Mouse (Mus musculus) yolk sac, embryonic 10.5 days (tissue): Measurements from ENCODE around the gene Bag5.

Experiments
- DNase-seq: peaks from one replicate; pipeline ENCODE4 v3.0.0-alpha.2; 2017; ENCODE audit warnings: low spot score

Gene Bag5

DNA sequence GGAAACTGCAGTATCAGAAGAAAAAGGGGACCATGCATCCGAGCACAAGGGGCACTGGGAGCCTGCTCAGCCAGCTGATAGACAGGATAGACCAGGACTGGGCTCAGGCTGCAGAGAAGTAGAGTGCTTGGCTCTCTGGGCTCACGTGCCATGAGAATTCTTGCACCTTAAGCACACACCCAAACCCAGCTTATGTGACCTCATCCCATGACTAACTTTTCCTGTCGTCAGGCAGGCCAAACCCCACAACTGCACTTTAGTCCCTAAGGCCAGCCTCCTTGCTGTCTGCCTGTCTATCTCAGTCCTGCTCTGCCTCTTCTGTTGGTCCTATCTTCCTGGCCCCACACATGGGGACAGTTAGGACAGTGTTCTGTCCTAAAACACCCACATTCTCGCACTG is 15.3 kb downstream of the Bag5 start:
- DNase-seq, result no peak

DNA sequence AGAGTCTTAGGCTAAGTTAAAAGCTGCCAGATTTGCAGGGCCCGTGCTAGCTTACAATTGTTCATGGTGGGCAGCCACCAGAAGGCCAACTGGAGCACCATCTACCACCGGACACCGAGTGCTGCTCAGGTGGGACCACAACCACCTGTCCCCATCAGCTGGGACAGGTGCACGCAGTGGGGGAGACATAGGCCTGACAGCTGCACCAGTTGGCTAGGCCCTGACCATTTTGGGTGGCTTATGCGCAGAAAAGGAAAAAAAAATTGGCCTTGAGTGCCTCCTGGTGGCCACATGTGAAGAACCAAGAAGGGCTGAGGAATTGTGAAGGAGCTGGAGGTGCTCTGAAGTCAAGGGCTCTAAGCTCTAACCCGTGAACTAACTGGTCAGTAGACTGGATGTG is 16.8 kb downstream of the Bag5 start:
- DNase-seq, result peak; percentile 52

DNA sequence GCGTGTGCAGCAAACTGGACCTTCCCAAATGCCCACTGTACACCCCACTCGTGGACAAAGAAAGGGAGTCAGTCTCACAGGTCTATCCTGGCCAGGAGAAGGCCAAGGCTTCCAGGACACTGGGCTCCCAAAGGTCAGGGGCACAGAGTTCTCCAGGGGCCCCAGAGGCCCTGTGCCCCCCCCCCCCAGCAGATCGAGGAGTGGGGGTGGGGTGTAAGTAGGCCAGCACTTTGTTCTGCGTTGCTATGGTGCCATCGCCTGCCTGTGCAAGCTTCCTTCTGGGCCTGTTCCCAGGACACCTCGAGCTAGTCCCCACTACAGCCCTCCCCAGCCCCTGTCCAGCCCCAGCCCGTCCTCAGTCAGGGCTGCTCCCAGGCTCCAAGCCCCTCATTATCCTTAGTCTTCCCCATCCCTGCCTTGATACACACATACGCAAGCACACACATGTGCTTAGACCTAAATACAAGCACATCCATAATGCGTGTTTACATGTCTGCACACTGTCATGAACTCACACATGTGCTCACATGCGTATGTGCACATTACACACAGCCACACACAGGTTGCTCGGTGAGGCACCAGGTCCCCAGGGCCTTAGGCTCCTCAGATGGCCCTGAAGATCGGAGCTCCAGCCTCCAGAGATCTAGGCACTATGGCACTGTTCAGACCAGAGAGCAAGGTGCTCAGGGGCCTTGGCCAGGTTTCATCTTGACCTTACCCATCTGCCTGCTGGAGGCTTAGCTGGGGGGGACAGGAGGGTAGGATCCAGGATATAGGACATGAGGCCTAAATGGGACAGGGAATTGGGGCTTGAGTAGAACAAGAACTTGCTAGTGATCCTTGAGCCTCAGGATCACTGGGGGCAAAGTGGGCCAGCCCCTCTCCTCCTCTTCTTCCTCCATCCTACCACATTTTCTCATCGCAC is 17.9 kb downstream of the Bag5 start:
- no peak for DNase-seq

DNA sequence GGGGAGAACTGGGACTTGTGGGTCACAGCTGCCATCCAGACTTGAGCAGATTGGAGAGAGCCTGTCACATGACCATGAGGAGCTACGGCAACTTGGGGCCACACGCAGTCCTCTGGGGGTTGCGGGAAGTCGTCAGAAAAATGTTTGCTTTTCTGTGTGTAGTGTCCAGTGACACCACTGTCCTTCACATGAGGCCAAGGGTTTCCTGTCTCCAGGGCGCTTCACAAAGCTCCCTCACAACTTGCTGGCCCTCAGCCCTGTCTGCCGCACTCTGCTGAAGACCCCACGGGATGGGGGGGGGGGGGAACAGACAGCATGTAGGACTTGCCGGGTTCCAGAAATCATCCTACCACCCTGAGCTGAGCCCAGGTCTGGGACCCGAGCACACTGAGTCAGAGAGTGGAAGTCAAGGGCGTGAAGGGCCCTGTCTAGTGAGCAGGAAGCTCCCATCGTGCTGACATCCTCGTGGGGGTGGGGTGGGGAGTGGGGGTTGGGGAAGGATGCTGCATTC is 18.7 kb downstream of the Bag5 start:
- DNase-seq, result no peak

DNA sequence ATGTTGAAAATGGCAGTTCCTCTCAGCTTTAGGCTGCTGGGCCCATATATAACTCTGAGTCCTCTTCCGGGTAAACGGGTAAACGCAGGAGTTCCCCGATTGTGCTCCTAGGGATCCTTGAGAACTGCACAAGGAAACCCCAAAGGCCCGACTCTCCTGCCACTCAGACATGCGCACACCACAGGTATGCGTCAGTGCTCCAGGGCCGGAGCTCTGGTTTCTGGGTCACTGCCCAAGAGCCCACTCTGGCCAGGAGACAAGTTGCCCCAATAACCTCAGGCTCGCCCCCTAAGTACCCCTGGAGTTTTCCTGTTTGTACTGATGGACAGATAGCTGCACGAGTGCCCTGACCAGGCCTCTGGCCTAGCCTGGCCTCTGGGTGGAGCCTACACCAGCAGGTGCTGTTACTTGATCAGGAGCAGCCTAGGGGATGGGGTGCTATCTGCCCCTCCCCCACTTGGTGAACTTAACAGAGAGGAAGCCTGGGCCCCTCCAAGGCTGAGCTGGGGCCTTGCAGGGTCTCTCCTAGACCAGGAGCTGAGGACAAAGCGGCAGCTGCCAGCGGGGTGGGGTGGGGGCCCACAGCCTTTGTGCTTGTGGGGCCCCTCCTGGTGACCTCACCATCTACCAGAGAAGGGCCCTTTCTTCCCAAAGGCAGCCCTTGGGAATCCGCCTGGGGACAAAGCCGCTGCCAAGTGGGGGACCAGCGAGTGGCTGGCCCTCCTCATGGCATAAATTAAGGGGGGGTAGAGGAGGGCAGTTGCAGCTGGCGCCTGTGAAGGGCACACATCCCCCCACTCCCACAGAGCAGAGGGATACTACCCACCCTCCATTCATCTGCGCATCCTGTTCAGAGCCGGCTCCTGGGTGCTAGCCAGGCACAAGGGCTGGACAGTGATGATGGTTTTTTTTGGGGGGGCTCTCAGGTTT is 19.5 kb downstream of the Bag5 start:
- no peak for DNase-seq

DNA sequence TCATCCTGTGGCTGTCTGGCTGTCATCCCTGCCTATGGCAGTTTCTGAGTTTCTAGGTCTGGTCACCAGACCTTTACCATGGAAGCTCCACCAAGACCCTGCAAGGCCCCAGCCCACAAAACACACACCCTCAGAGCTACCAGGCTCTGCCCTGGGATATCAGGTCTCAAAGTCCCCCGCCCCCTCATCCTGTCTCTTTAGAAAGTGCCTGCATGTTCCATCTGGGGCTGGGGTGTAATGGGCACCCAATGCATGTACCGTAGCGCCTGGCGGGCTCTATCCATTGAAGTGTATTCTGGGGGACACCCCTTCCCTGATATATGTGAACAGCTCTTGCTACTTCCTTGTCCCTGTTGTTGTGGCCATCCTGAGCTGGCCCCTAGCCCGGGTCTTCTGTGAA is 20.2 kb downstream of the Bag5 start:
- no peak for DNase-seq

DNA sequence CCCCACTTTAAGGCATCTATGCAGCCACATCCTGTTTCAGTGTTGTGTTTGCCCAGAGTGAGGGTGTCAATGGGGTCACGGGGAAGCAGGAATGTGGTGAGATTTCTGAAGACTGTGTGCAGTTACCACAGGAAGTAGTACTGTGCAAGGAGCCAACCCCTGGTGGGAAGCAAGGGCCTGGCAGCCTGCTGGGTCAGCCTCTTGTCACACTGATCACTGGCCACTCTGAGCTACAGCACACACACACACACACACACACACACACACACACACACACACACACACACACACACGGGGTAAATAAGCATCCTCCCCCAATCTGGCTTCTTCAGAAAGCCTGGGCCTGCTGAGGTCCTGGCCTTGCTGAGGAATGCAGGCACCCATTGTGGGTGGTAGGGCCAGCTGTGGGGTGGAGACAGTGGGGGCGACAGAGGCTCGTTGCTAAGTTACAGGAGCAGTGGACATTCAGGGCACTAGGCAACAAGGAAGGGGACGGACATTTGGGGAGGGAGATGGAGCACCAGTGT is 21.6 kb downstream of the Bag5 start:
- DNase-seq, result peak; percentile 40

DNA sequence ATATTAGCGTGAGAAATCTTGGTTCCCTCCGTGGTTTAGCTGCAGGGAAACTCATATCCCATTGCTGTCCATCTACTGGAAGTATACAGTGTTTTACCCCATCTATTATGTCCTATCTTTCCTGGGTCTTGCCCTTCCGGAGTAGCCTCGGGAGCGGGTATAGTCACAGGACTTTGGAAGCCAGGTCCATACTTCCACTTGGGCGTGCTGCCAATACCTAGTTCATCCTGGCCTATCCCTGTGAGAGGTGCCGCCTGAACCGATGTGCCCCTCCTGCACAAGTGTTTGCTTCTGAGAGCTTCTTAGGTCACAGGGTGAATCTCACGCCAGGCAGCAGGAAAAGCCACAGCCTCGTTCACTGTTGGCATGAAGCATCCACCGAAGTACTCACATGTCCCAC is 23.6 kb downstream of the Bag5 start:
- DNase-seq, result no peak

DNA sequence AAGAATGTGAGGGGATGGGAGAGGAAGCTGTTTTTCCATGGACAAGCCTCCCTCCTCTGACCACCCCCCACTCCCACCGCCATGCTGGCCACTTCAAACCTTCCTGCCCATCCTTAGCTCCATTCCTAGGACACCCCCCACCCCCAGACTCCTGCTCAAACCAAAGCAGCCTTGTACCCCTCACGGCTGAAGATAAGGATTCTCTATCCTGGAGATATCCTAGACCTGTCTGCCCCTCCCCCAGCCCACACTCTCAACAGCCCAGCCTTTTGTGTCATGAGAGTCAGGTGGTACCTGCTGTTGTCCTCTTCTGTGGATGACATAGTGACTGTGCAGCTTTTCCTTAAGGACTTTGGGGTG is 25.0 kb downstream of the Bag5 start:
- no peak for DNase-seq

DNA sequence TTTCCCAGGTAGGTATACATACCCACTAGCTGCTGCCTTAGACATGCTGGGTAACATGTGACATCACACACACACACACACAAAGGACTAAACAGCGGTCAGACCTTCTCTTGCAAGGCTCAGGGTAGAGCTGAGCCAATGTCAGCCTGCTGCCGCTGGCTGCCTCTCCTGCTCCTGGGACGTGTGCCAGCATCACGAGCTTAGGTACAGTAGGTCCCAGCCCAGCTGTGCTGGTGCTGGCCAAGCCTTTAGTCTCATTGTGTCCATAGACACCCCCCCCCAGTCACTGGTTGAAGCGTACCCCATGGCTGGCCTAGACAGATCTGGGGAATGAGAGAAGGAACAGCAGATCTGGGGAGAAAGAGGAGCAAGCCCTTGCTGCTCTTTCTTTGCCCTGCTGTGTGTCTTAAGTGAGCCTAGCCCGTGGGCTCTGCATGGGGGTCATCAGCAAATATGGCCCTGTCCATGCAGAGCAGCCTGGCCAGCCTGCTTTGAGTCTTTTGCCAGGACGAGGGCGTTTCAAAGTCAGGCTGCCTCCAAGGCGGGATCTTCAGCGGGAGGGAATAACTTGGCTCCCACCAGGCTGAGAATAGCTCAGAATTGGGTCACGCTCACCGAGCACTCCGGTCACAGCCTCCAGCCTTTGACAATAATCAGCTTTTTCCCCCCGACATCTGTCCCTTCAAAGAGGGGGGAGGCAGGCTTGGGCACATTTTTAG is 25.5 kb downstream of the Bag5 start:
- DNase-seq, result no peak

DNA sequence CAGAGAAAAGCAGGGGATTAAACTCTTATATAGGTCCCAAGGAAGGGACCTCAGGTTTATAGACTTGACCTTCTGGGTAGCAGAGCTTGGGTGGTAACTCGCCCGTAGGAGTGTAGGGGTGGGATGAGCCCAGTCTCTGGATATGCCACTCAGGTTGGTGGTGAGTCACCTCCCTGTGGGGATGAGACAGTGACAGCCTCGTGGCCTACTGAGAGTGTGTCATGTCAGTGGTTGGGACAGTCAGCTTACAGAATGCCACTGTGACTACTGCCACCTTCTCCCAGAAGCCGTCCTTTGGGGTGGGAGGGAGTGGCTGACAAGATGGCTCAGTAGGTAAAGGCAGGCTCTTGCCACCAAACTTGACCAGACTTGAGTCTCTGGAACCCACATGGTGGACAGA is 26.7 kb downstream of the Bag5 start:
- DNase-seq, result no peak

DNA sequence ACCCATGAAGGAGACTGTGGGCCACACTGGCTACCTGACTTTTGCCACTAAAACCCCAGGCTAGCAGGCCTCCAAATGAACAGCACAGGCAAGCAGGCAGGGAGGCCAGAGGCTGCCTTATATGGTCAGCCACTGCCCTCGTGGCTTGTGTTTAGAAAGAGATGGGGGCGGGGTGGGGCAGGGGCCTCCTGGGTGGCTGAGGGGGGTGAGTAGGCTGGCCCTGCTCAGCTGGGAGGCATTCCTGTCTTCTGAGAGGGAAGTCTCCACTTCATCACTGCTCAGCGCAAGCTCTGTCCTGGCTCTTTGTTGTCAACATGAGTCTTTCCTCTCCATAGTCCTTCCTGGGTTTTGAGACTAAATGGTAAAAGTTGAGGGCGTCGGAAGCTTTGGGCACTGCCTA is 30.3 kb downstream of the Bag5 start:
- peak; percentile 50 for DNase-seq

DNA sequence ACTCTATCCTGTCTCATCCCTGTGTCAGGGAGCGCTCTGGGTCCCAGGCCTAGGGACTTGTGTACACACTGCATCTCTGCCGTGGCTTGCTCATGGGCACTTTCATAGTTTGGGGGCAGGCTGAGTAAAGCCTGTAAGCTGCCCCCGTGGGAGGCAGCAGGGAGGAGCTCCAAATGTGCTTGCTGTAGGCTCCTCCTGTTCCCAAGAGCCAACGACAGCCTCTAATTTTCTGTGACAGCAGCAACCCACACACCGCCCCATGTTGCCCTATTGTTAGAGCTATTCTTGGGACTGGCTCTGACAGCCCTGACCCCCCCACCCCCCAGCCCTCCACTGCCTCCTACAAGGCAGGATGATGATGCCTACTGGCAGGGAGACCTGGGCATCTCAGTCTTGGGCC is 31.1 kb downstream of the Bag5 start:
- no peak for DNase-seq

DNA sequence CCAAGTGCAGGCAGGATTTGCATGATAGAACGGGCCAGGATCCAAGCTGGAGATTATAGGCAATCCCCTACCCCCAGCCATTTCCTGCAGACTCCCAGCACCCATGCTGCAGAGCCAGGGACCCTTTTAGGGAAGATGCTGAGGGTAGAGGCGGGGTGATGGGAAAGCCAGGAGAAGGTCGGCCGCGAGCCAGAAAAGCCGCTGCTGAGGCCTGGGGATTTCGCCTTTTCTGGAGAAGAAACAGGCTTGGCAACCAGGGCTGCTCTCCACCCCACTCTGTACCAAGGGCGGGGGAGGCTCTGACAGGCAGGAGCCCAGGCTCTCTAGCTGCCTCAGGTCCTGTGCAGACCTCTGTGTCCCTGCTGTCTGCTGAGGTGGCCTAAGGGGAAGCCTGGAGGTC is 31.8 kb downstream of the Bag5 start:
- DNase-seq, result no peak

DNA sequence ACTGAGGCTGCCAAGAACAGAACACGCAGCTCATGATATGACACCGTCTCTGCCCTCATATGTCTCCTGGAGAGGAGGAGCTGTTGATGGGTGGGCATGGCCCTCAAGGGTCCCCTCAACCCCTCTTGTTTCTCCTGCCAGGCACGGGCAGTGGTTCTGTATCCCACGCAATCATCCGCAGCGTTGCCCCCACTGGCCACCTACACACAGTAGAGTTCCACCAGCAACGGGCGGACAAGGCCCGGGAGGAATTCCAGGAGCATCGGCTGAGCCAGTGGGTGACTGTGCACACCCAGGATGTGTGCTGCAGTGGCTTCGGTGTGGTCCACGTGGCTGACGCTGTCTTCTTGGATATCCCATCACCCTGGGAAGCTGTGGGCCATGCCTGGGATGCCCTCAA is 32.4 kb downstream of the Bag5 start:
- DNase-seq, result no peak

DNA sequence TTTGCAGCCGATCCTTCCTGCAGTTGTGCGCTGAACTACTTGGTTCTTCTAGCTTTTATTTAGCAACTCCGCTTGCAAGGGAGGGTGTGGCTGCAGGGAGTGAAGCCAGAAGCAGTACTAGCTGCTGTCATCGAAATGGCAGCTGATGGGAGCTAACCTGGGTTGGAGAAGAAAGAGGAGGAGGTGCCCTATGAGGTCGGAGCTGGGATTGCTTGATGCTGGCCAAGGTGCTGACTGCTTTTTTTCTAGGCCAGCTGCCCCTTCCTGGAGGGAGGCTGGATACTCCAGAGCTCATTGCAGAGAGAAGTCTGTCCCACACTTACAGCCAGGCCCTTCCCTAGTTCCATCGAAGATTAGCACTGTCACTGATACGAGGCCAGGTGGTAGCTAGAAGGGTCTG is 34.1 kb downstream of the Bag5 start:
- DNase-seq, result no peak

DNA sequence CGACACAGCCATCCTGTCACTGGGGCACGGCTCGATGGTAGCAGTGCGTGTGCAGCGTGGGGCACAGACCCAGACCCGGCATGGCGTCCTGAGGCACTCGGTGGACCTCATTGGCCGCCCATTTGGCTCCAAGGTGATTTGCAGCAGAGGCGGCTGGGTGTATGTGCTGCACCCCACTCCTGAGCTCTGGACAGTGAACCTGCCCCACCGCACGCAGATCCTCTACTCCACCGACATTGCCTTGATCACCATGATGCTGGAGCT is 34.5 kb downstream of the Bag5 start:
- DNase-seq, result no peak

DNA sequence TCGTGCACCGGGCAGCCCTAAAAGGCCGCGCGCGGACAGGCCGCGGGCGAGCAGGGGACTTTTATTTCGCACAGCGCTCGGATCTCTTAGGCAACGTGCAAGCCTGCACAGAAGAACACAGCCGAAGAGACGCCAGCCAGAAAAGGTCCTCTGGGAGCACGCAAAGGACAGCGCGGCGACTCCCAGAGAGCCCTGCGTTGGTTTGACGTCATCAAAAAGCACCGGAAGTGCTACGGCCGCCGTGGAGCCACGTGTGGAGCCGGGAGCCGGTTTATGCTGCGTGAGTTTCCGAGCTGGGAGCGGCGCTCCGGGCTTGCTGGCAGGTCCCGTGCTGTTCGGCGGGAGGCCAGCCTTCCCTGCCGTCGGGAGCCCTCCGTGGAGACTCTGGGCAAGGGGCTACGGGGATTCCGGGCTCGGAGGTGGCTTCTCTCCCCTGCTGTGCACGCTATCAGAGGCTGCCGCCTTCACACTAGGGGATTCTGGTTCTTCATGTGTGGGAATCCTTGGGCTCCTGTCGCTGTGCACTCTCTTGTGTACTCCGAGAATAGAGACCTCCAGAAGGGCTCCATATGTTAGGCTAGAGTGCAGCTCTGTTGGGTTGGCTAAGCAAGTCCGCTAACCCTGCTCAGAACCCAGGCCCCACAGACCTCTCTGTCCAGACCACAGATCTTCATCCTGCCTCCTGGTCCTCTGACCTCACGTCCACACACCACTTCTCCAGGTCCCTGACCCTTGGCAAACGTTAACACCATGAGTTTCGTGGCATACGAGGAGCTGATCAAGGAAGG is 35.0 kb downstream of the Bag5 start, which contains the start of gene Trmt61a:
Gene Trmt61a, plus strand, starts transcription at position 224 of the 788 bp plus-strand sequence.
- DNase-seq, result peak; percentile 90

DNA sequence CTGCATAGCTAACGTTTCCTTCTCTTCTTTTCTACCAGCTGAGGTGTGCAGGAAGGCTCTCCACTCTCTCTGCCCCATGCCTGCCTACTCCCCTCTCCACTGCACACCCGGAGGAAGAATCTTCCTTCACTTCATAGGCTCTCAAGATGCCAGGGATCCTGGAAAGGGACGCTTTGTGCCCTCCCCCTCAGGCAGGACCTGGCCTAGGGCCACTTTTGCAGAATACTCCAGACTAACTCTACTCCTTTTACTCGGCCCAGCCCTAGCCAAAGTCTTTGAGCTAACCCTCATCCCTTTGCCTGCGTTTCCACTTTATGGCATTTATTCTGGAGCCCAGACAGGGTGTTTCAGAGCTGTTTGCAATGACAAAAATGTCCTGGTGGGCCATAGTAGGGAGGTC is 35.6 kb downstream of the Bag5 start:
- DNase-seq, result no peak

DNA sequence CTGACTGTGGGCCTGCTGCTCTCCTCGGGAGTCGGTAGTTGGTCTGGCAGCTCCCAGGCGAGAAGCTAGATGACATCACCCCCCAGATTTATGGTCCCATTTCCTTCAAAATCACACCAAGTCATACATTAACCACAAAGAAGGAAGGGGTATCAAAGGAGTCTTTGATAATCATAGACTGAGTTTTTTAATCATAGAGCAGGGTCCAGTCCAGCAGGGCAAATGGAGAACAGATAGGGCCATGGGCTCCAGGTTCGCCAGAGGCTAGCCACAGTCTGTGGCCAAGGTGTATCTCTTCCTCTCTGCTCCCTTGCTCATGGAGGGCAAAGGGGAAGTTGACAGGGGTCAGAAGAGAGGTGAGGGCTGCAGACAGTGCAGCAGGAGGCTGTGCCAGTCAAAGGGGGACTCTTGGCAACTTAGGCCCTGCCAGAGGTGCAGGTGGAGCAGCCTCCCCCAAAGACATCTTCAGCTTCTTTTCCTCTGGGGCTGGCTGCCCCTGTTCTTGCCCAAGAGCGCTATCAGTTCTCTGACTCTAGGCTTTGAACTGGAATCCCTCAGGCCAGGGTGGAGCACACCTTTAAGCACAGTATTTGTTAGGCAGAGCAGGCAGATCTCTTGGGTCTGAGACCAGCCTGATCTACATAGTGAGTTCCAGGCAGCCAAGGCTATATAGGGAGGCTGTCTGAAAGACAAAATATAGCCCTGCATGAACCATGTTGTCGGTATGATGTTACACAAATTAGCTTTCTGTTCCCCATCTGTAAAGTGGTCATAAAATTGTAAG is 37.1 kb downstream of the Bag5 start:
- DNase-seq, result no peak
